Mouse (Mus musculus) kidney, postnatal 36 days (tissue): ENCODE measurements around the gene Sox5.

Experiments used
- DNase-seq, 2 experiments: peaks; one replicate each; pipeline ENCODE4 v3.0.0; 2021 to 2022; ENCODE audit warnings: mixed read lengths in 2 of 2

Gene Sox5

DNA sequence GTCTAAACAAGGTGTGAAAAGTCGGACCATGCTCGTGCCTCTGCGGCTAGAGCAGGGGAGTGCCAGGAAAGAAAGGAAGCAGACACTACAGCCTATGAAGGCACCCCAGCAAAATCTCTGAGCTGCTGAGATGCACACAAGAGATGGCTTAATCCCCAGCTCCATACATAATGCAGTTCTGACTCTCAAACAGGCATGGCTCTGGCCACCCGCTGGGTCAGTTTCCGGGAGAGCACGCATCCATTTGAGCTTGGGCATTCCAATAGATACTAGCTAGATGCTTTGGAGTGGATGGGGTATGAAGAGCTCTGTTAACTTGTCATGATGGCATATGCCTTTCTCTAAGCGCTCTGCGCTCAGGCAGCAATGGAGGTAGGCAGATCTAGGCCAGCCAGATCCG lies 132.9 kb downstream of the Sox5 start:
- DNase-seq = no peak

DNA sequence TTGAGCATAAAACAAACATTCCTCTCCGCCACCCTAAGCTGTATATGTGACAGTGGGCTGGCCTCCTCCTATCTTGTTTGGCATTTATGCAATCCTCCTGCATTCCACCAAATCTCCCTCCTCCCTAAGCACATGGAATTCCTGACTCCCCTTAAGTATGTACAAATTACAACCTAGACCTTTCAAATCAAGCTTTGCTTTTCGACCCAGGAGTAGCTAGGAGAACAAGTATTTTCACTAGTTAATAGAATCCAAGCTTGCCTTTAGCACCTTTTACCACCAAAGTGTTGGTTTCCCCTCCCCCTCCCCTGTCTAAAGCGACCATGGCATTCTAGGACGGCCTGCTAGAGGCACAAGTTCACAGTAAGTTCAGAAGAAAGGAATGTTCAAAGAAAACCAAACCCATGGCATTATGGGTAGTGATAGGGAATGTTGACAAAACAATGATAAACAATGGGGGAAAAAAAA lies 133.6 kb downstream of the Sox5 start:
- peak in 1 of 2 experiments; percentile 35 for DNase-seq

DNA sequence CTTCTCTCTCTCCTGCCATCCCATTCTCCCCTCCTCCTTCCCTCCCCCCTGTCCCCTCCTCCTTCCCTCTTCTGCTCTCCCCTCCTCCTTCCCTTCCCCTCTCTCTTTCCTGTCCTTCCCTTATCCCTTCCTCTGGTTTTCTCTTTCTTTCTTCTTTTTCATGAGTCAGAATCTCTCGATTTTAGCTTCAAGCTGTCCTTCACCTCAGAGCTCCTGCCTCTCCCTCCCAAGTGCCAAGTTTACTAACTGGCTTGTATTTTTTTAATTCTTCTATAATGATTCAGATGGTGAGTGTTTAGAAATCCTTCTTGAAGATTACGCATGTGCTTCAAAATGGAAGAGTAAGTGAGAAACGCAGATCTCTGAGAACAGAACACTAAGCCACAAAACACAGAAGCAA lies 135.4 kb downstream of the Sox5 start:
- no peak for DNase-seq

DNA sequence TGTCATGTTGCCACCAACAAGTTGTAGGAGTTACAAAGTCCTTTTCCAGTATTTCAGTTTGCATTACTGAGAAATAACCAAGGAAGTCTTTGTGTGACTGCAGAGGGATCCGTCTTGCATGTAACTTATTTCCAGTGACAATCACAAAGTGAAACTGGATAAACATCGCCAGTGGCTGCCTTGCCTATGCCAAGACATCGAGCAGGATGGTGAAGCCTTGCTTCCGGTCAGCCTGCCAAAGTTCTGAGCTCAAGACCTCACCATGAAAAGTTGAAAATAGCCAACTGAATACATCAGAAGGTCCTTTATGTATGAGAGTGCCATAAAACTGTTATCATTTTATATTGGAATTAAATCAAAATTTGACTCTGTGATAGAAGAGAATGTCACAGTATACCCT lies 136.0 kb downstream of the Sox5 start:
- DNase-seq = no peak

DNA sequence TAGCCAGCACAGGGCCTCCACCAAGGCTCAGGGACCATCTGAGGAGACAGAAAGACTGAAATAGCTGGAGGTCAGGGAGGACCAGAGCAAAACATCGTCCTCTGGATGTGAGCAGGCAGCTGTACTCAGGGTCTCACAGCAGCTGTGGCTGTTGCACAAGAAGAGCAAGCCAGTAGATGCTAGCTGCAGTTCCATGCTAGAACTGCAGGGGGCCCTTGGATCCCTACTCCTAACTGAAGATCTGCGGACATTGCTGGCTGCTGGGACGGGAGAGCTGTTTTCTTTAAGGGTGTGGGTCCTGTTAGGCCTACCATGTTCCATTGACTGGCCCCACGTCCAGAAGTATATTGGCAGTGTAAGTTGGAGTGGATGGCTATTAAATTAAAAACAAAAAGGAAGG lies 137.1 kb downstream of the Sox5 start:
- peak; percentile 59 to 80 for DNase-seq

DNA sequence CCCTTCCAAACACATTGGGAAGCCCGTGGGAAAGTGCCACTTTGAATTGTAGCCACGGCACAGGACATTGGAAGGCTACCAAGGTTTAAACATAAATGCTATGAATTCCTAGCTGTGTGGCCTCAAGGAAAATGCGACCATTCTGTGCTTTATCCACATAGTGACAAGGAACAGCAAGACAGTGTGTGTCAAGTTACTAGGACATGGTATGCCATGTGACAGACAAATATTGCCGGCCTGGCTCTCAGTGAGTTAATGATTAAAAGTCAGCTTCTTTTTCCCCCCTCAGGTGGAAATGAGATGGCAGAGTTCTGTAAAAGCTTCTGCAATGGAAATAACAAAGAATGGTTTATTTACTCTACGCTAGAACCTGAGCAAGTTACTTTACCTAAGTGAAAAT lies 138.2 kb downstream of the Sox5 start:
- peak in 1 of 2 experiments; percentile 53 for DNase-seq

DNA sequence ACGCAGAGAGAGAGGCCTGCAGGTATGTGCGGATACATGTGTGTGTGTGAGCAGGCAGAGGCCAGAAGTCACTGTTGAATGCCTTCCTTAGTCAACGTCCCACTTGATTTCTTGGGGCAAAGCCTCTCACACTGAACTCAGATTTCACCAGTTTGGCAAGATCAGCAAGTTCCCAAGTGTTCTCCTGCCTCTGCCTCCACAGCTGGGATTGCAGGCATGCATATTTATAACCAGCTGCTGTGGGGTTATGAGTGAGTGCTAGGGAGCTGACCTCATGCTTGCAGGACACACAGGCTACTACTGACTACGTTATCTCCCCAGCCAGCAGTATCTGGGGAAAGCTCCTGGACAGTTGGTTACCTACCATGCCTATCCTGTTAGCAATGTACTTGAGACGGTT lies 139.9 kb downstream of the Sox5 start:
- DNase-seq = peak in 1 of 2 experiments; percentile 26

DNA sequence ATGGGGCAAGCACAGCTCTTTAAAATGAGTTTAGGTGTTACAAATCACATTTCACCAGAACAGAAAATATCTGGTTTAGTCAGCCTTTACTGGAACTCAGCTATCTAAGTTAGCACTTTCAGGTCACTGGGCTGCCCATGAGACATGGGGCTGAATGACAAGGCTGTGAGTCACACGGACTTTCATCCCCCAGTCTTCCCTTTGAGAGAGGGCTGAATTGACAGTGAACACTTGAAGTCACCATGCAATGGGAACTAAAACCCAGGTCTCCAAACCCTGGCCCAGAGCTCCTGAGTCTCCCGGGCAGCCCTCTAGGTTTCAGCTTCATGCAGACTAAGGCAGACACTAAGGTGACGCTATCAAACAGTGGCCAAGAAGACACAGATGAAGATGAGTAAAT lies 141.2 kb downstream of the Sox5 start:
- no peak for DNase-seq

DNA sequence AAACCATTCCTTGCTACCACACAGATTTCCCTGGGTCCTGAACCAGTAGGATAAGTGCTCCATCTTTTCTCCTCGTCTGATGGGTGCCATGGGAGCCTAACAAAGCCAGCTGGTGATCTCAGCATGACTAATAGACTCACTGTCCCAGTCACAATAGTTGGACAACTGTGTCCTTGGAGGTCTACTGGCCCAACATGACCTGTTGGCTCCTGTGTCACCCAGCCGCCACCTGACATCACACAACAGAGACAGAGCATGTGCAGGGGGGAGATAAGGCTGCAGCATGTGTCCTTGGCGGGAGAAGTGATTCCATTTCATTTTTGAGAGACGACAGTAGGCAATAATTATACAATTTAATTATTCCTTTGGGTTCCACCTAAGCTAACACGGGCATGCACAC lies 143.2 kb downstream of the Sox5 start:
- DNase-seq = no peak

DNA sequence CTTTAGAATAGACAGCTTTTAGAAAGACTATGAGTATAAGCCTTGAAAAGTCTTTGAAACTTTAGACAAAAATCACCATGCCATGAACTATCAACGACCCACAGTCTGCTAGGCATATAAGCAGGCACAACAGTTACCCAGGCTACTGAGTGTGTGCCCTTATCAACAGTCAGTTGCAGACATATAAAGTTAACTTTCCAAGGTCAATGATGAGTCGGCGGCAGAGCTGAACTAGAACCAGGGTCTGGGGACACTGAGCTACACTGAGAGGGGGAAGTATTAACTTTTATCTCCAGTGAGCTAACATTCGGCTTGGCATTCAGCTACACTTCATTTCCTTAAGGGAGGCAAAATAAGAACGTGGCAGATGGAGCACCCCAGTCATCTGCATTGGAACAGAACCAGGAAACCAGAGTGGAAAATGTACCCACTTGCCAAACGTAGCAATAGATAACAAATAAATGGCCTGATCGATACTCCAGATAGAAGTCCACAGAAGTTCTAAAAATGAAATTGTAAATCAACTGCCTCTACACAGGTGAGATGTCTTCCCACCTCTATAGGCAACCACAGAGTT lies 154.2 kb downstream of the Sox5 start:
- no peak for DNase-seq

DNA sequence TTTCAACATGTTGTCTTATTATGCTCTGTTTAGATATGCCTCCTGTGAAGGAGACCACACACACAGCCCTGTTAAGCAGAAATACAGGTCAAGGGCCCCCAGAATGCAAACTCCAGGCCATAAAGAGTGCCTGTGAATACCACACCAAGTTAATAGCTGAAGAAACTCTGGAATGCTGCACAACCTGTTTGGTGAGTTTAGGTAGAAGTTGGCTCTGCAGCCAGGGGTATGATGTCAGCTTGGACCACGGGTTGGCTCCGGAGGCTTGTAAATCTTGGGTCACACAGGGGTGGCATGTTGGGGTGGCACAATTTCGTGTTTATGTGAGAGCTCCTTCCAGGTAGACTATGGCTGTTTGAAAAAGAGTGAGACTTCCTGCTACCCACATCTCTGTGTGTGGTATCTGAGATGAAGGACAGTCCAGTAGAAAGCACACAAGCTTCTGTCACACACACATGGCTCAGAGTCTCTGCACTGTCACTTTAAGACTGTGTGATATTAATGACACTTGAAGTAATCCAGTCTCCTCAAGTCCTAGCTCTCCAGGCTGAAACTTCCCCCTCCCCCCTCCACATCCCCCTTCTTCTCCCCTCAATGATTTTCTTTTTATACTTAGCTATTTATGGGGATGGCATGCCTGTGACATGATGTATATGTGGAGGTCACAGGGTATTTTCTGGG lies 160.5 kb downstream of the Sox5 start:
- DNase-seq = peak; percentile 73 to 88

DNA sequence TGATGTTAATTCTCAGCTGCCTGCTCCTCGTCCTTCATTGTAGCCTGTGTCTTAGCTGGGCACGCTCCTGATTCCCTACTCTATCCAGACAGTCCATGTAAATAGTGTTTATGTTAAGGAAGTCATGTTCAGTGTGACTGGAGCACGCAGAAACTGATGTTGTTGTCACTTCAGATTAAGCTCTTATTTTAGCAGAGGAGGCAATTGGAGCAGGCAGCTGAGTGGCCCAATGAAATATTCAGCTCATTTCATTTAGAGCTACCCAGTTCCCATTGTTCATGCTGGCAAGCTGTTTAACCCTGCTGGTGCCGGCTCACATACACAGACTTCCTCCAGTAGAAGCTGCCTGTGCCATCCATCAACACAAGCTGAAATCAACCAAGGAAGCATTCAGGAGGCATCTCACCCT lies 170.4 kb downstream of the Sox5 start:
- DNase-seq = no peak

DNA sequence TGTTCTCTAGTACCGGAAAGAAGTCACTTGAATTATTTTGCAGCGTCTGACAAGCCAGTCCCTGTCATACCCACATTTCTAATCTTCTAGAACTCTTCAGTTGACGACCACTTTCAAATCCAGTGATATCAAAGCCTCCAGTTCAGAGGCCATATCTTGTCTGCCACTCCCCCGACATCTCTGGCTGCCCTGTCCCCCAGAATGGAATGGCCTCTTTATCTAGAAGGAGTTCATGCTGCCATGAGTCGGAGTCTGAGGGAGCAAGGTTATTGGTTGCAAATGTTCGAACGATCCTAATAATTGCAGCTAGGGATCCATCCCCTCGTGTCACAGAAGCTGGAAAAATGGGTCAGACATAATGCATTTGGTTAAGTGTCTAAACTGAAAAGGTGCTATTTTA lies 170.9 kb downstream of the Sox5 start:
- DNase-seq = no peak

DNA sequence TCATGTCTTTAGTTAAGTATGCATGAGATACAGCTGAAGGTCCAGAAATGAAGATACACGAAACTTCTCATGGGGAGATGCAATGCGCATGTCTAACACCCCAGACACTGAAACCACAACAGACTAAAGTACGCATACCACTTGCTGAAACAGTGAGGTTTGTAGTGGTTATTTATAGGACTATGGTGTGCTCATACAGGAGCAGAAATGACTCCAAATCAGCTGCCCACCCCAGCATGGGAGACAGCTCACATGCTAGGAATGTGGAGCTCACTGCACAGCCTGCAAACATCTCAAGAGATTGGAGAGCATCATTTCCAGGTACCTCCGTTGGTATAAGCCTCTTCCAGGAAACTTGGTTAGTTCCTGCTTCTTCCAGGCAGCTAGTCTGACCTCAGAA lies 178.9 kb downstream of the Sox5 start:
- no peak for DNase-seq

DNA sequence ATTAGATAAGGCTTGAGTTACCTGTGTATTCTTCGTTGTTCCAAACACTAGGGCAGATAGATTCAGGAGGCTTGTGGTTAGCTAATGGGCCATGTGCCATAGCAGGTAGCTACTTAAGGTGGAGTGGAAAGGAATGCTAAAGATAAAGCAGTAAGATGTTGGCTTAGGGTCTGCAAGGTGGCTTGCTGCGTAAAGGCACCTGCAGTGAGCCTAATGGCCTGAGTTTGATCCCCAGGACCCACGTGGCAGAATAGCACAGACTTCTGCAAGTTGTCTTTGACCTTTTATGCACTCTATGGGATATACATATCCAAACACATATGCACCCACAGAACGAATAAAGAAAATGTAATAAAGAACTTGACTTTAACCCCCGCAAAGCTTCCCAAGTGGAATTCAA lies 181.4 kb downstream of the Sox5 start:
- no peak for DNase-seq

DNA sequence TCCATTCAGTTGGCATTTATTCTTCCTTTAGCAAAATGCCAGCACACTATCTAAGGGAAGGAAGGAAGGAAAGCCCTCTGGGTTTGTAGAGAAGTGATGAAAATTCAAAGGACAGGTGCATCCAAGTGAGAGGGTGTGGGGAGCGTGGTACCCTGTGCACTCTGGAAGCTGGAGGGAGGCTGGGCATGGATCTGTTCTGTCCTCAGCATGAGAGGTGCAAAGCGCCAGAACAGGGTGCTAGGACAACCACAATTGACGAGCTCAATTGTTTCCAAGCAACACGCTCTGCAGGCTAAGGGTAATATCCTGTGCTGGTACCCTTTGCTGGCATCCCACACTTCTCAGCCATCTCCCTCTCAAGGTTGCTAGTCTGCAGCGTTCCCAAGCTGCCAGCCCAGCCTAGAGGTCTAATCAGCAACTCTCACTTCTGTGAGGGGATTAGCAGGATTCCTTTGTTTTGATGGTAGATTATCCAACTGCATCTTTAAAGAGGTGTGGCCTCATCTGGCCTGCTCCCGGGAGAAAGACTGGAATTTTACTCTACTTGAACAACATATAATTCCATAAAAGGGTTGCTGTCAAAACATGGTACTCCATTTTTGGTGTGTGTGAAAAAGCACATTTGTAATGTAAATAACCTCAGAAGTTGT lies 183.3 kb downstream of the Sox5 start:
- DNase-seq = no peak

DNA sequence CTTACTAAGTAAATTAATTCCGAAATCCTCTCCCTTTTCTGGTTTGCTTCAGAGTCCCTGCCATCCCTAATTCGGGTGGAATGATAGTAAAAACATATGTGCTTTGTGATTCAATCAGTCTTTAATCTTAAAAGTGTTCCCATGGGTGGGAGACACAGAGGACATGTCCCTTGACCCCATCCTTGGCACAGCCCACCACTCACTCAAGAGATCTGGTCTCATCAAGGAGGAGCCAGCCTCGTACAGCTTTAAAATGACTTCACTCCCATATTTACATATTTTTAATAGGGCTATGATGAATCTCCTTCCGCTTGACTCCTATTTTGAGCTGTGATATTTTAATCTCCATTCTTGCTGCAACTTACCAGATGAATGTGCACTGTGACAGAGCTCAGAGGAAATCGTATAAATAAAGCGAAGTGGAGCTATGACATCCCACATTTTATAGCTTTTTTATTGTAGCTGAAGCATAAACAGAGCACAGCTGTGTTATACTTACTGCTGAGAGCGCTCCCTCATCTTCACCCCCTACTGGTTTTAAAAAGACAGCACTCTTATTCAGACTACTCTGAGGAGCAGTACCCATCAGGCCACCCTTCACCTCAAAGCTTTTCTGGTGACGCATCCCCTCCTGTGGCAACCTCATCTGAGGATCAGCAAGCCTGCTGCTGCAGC lies 185.1 kb downstream of the Sox5 start:
- peak in 1 of 2 experiments; percentile 11 for DNase-seq

DNA sequence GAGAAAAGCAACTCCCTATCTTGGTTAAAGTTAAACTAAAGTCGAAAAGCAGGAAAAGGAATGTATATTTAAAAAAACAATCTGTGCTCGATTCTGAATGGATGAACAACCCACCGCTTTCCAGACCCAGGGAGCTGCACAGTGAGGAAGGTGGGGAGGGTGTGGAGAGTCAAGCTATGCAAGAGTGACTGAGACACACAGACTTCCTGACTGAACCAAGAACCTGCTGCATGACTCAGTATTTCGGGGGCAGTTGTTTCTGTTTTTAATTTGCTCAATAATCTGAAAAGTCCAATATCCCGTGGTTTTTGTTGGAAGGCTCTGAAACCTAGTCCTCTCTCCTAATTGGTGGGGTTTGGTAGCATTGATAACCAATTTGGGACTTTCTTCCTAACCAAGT lies 196.9 kb downstream of the Sox5 start:
- DNase-seq = no peak

DNA sequence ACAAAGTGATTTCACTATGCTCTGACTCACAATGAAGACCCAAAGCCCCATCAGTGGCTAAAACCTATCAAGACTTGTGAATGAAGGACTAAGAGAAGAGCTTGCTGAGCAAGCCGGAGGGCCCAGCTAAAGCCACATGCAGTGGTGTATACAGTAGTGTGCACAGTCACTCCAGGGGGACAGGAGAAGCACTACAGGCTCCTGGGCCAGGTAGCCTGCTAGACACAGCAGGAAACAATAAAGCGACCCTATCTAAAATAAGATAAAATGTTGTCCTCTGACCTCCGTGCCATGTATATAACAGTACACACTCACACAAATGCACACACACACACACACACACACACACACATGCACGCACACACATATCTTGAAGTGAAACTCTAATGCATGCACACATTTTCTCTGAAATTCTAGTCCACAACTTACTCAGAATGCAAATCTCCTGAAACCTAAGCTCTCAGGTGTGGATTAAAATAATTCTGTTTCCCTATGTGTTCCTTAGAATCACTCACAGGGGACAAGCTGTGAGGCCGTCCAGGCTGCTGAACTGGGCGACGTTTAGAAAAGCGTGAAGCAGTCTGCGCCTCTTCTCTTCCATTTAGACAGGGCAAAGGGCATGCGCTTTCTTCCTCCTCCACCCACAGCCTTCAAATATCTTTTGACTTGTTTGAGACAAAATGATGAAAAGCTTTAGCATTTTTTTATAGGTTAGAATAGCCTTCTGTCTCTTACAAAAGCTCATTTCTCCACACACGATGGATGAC lies 197.5 kb downstream of the Sox5 start:
- no peak for DNase-seq

DNA sequence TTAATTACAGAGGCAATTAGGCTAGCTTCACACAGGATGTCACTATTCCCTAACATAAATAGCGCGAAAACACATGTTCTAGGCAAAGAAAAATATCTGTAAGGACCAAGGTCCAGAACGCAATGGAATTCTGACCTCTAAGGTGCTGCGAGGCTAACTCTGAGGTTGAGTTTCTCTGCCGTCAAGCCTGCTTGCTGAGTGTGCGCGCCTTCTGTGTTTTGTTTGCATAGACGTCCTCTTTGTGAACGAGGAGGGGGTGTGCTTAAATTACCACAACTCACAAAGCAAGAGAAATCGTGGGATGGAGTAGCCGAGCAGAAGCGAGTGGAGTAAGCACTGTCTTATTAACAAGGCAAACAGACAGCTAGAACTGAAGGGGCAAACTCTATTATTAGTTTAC lies 202.5 kb downstream of the Sox5 start:
- no peak for DNase-seq

DNA sequence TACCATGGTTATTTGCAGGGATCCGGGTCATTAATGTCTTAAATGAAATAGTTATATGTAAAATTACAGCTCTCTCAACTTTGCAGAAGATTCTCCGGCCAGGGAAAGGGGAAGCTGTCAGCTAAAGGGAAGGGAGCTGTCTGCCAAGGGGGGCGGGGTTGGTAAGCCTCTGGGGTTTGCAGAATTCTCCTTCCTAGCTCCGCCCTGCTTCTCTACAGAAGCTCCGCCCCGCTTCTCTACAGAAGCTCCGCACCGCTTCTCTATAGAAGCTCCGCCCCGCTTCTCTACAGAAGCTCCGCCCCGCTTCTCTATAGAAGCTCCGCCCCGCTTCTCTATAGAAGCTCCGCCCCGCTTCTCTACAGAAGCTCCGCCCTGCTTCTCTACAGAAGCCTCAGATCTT lies 210.9 kb downstream of the Sox5 start:
- no peak for DNase-seq

DNA sequence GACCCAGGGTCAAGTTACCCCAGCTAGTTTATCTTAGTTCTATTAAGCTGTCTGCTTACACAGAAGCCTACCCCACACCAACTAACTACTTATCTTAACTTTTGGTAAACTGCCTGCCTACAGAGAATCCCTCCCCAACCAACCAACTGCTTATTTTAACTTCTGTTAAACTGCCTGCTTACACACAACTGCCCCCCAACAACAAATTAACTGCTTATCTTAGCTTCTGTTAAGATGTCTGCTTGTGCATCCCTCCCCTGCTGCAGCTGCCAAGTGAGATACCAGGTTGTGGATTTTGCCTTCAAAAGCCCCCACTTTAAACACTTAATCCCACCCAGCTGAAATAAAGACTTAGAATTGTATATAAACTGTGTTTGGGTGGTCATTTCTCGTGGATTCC lies 215.9 kb downstream of the Sox5 start:
- no peak for DNase-seq

DNA sequence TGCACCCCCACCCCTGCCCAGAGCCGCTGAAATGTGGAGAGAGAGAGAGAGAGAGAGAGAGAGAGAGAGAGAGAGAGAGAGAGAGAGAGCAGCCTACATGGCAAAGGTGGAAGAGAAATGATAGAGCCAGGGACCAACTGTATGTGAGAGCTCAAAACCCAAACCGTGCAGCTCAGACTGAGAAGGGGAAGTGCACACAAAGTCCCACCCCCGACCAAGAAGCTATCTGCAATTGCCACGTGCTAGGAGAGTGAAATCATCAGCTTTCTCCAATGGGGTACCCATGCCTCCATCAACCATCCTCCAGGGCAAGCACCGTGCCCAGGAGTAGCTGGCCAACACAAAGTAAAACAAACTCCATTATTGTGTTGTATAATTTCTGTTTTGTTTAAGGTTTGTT lies 220.1 kb downstream of the Sox5 start:
- no peak for DNase-seq
